Mouse (Mus musculus) ZHBTc4 (cell line): ENCODE measurements around the gene 2810004N23Rik.
"Not testable (repeated sequence)": the region's sequence is repeated elsewhere in the genome, so short reads cannot be mapped to it uniquely, and the experiment has no call there.

Experiments
- DNase-seq: peaks from one replicate; pipeline ENCODE4 v3.0.0-alpha.2; 2011; ENCODE audit warnings: low read depth, low spot score

Gene 2810004N23Rik

GRCm38 (mm10) chr8:124866669-124867068 lies 3.7 kb upstream of the 2810004N23Rik start:
- DNase-seq, result no peak

GRCm38 (mm10) chr8:124863729-124864128 lies 809 bp upstream of the 2810004N23Rik start:
- DNase-seq, result no peak

- no peak for DNase-seq
These were observed 300 bp upstream of the 2810004N23Rik start for GRCm38 (mm10) chr8:124863163-124863677.

GRCm38 (mm10) chr8:124860188-124860587 lies 2.7 kb downstream of the 2810004N23Rik start:
- DNase-seq, result no peak

GRCm38 (mm10) chr8:124859466-124859865 lies 3.5 kb downstream of the 2810004N23Rik start:
- DNase-seq, result peak; percentile 74

- no peak for DNase-seq
These were observed 9.4 kb downstream of the 2810004N23Rik start for GRCm38 (mm10) chr8:124853511-124853910.

- DNase-seq, result no peak
These were observed 17.3 kb downstream of the 2810004N23Rik start for GRCm38 (mm10) chr8:124845573-124845972.

GRCm38 (mm10) chr8:124845131-124845530 lies 17.8 kb downstream of the 2810004N23Rik start:
- DNase-seq, result no peak

GRCm38 (mm10) chr8:124842929-124843328 lies 20.0 kb downstream of the 2810004N23Rik start:
- DNase-seq, result not testable (repeated sequence)

GRCm38 (mm10) chr8:124841775-124842174 lies 21.1 kb downstream of the 2810004N23Rik start:
- DNase-seq, result no peak

GRCm38 (mm10) chr8:124840900-124841299 lies 22.0 kb downstream of the 2810004N23Rik start:
- no peak for DNase-seq

GRCm38 (mm10) chr8:124839371-124839770 lies 23.5 kb downstream of the 2810004N23Rik start:
- DNase-seq, result no peak

- no peak for DNase-seq
These were observed 25.0 kb downstream of the 2810004N23Rik start for GRCm38 (mm10) chr8:124837956-124838355.

- no peak for DNase-seq
These were observed 26.0 kb downstream of the 2810004N23Rik start for GRCm38 (mm10) chr8:124836907-124837306.

- no peak for DNase-seq
These were observed 26.6 kb downstream of the 2810004N23Rik start for GRCm38 (mm10) chr8:124836273-124836672.

GRCm38 (mm10) chr8:124835848-124836247 lies 27.1 kb downstream of the 2810004N23Rik start:
- DNase-seq, result no peak

GRCm38 (mm10) chr8:124833430-124834205 lies 29.3 kb downstream of the 2810004N23Rik start:
- peak; percentile 25 for DNase-seq

GRCm38 (mm10) chr8:124831941-124832340 lies 31.0 kb downstream of the 2810004N23Rik start:
- DNase-seq, result no peak

GRCm38 (mm10) chr8:124831531-124831930 lies 31.4 kb downstream of the 2810004N23Rik start:
- DNase-seq, result peak; percentile 42

- DNase-seq, result peak; percentile 31
These were observed 32.9 kb downstream of the 2810004N23Rik start for GRCm38 (mm10) chr8:124830050-124830449.

GRCm38 (mm10) chr8:124828561-124829240 lies 34.2 kb downstream of the 2810004N23Rik start:
- DNase-seq, result no peak

- DNase-seq, result peak; percentile 82
These were observed 35.5 kb downstream of the 2810004N23Rik start for GRCm38 (mm10) chr8:124827387-124827786.

GRCm38 (mm10) chr8:124826658-124827057 lies 36.3 kb downstream of the 2810004N23Rik start:
- no peak for DNase-seq
